Mouse (Mus musculus) embryonic facial prominence, embryonic 10.5 days (tissue): Measurements from ENCODE around the gene Mtmr12. TPM values are rescaled to one million over a fixed set of nuclear protein-coding genes. Genes with fewer than 3 reads are reported as not detected.
A peak's percentile ranks its signal among the peaks of the same experiment; 100 is the strongest.

ENCODE experiments used
- DNase-seq: peaks from one replicate; pipeline ENCODE4 v3.0.0-alpha.2; 2017; ENCODE audit warnings: low spot score
- H3K27ac ChIP-seq: fragments of 300-500 bp; sonication (generic); replicated peaks from 2 replicates; pipeline ENCODE4 v1.5.1; 2016; ENCODE audit warnings: mild to moderate bottlenecking
- H3K27me3 ChIP-seq: fragments of 300-500 bp; sonication (generic); replicated peaks from 2 replicates; pipeline ENCODE4 v1.6.1; 2016; ENCODE audit warnings: low read depth, mild to moderate bottlenecking; ENCODE audit not compliant: poor library complexity, severe bottlenecking
- H3K36me3 ChIP-seq: fragments of 300-500 bp; sonication (generic); replicated peaks from 2 replicates; pipeline ENCODE4 v1.6.1; 2016; ENCODE audit warnings: mild to moderate bottlenecking, moderate library complexity
- H3K4me1 ChIP-seq: fragments of 300-500 bp; sonication (generic); 2 replicates; pipeline ENCODE4 v1.6.1; 2016
- H3K4me3 ChIP-seq: fragments of 300-500 bp; sonication (generic); 2 replicates; pipeline ENCODE4 v1.5.1; 2016; ENCODE audit warnings: mild to moderate bottlenecking, moderate library complexity
- H3K9me3 ChIP-seq: fragments of 300-500 bp; sonication (generic); 2 replicates; pipeline ENCODE4 v1.6.1; 2016; ENCODE audit warnings: mild to moderate bottlenecking
- WGBS: fragments of 180-500 bp; shearing (Covaris S2); methylation state at CpG from one replicate; pipeline ENCODE4 v1.1.7; 2016; 5-methylcytosine and 5-hydroxymethylcytosine counted together
- microRNA counts: library from miRNA; unstranded; fragments of <30 nt; microRNA quantifications from one replicate; lab custom pipeline; 2017
- microRNA-seq: library from miRNA; unstranded; fragments of <30 nt; microRNA quantifications from one replicate; pipeline ENCODE4, GENCODE M21; 2017
- polyA plus RNA-seq: library from polyadenylated mRNA; unstranded; fragments of >200 nt; fragmentation: Nextera tagmentation; extraction: Ambion mirVana; gene quantifications from 2 replicates; pipeline ENCODE4 v1.2.1, GENCODE M21; 2016

Mtmr12 gene
- polyA plus RNA-seq, 1 experiment from 2014 or later: 19.0 TPM

GRCm38 (mm10) chr15:12322676-12323402, 118.0 kb downstream of the Mtmr12 start:
- H3K27ac ChIP-seq: no peak overlapping the region
- no peaks in the 10 kb centered on the region for H3K9me3 ChIP-seq
- peak overlapping the region; percentile 99 for H3K4me3 ChIP-seq
- H3K36me3 ChIP-seq: peaks cover 25% of the 10 kb centered on the region
- H3K27me3 ChIP-seq: peaks cover 19% of the 10 kb centered on the region
- 23% methylated on average over 9 of the region's 9 CpGs for WGBS
- DNase-seq: no peak
- peaks cover 20% of the 10 kb centered on the region for H3K4me1 ChIP-seq

MicroRNAs within 50 kb of the gene (microRNA counts, 519-probe panel; counts per million panel counts)
- microRNA mmu-miR-1898 (lab: Ali Mortazavi, UCI): 188 counts per million, percentile 57 among the panel's probes with 10 or more counts

Small RNAs within 50 kb of the gene (microRNA-seq; reads per million reads assigned to microRNA genes)
- not detected for gene Mir1898

Other genes starting within 250 kb of the Mtmr12 start
- 772 and 811 TPM in 2 replicates for gene Sub1, start 208.0 kb upstream of the Mtmr12 start, polyA plus RNA-seq
- 137 and 144 TPM in 2 replicates for gene Zfr, start 87.2 kb upstream of the Mtmr12 start, polyA plus RNA-seq
- 61.0 and 61.5 TPM in 2 replicates for gene Golph3, start 116.4 kb downstream of the Mtmr12 start, polyA plus RNA-seq
- not detected in 2 replicates for gene 1810049J17Rik, start 116.9 kb downstream of the Mtmr12 start, polyA plus RNA-seq